Mouse (Mus musculus) cerebellum, adult 9-10 months (tissue): ENCODE results near the gene Epha1.

Source experiments
- DNase-seq: peaks from one replicate; pipeline ENCODE4 v3.0.0; 2022

Gene Epha1

DNA sequence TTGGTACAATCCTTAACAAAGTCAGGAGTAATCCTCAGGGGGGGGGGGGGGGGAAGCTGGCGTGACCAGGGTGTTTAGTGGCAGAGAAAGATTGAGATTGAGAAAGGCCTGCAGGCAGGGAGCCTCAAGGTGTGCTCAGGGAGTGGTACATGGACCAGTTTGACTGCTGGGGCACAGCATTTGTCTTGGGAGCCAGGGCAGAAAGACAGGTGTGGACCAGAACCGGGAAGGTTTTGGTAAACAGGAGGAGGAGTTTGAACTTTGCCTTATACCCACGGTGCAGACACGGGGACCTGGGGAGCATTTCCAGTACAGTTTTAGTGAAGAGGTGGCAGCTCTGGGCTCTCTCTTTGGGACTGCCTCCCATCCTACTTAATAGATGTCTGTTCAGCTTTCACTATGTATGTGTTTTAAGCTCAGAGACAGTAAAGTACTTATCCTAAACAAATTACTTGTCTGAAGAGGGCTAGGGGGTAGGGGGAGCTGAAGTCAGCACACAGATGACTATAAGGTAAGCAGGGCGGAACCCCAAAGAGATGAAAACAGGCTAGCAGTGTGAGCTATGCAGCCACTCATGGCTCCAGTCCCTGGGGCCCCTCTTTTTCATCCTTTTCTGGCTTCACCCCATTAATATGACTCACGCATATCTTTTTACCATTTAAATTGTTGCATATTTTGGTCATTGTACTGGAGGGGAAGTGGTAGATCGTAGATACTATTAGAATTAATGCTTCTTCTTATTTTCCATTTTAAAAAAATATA is 782 bp upstream of the Epha1 start:
- no peak for DNase-seq

DNA sequence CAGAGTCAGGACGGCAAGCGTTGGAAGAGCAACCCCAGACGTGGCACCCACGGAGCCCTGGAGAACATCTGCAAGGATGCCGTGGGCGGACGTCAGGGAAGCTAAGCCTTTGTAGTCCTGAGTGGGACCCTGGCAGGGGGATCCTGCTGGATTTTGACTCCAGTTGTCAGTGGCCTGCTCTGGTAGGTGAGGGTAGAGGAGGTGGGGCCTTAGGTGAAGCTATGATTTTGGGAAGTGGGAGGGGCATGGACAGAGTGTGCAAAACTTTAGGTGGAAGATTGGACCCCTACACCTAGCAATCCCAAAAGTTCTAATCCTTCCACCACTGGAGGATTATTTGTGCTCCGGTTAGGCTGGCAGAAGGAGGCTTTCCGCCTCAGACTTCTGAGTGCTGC is 650 bp downstream of the Epha1 start:
- no peak for DNase-seq

DNA sequence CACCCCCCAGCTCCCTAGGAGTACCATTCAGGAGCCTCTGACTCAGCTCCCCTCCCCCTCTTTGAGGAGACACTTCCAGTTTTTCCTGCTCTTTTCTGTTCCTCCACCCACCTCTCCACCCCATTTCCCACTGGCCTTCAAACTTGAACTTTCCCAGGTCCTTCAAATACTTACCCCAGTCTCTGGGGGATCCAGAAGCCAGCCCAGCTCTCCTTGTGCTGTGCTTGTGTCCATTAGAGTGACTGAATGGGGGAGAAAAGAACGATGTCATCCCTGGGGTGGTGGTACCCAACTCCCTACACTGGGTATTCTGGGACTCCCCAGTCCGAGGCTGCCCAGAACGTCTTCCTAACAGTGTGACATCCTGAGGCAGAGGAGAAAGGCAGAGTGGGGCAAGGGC is 1.1 kb downstream of the Epha1 start:
- no peak for DNase-seq

GRCm38 (mm10) chr6:42370630-42371363 is 2.3 kb downstream of the Epha1 start:
- no peak for DNase-seq

DNA sequence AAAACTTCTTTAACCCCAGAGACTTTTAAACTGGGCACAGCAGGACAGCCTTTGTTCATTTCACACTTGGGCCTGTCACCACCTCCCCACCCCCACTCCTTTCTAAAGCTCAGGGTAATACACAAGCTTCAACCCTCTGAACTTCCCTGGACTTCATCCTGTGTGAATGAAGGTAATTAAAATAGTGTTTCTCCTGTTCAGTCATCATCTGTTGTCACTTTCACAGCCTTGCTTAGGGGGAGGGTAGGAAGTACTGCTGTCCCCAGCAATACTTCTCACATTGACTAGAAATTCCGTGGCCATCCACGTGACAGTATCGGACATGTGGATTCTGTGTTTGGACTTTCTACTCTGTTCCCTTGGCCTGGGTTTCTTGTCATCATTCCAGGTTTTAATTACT is 3.2 kb downstream of the Epha1 start:
- no peak for DNase-seq

GRCm38 (mm10) chr6:42365215-42365614 is 7.9 kb downstream of the Epha1 start:
- DNase-seq = no peak

GRCm38 (mm10) chr6:42364607-42365006 is 8.5 kb downstream of the Epha1 start:
- no peak for DNase-seq

DNA sequence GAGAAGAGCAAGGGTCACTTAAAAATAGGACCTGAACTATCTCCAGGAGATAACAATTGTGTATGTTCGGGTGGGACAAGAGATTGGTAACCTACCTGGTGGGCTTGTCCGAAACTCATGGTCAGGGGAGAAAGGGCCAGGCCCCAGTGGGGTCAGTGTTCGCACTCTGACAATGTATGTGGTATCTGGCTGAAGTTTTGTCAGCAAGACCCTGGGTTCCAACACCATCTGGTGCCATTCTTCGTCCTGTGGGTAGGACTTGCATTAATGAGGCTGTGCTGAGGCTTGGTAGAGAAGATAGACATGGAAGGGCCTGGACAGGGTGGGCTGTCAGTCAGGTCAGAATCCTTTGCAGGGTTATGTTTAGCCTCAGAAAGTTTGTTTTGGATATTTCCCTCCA is 9.0 kb downstream of the Epha1 start:
- DNase-seq = no peak

- no peak for DNase-seq
These were observed 10.1 kb downstream of the Epha1 start for GRCm38 (mm10) chr6:42362974-42363373.

DNA sequence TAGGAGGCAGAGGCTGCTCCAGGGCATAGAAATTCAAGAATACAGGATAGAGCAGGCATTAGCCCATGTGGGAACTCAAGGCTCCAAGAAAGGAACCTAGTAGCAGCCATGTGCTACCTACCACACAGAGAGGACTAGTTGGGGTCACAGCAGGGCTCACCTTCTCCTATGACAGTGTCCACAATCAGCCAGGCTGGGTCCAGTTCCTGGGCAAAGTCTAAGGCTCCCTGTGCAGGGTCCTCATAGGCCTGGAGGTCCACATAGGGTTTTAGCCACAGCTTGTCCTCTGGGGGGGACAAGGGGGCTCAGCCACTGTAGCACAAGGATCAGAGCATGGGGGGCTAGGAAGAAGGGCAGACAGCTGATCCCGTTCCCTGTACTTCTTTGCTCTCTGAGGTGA is 10.6 kb downstream of the Epha1 start:
- no peak for DNase-seq

DNA sequence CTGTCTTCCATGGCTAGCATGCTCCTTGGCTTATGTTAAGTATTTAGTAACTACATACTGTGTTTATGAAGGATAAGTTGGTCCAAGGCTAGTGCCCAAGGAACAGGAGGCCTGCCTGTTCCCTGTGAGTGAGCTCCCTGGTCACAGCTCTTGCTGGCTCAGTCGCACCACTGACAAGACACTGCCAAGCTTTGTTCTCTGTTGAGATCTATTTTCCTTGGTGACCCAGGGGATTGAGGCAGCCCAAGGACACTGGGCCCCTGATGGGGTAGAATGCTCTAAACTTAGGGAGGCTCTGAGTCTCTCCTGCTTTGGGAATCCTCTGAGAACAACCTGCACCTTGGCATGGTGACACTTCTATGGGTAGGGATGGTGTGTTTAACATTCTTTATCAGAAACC is 11.0 kb downstream of the Epha1 start:
- DNase-seq = no peak

DNA sequence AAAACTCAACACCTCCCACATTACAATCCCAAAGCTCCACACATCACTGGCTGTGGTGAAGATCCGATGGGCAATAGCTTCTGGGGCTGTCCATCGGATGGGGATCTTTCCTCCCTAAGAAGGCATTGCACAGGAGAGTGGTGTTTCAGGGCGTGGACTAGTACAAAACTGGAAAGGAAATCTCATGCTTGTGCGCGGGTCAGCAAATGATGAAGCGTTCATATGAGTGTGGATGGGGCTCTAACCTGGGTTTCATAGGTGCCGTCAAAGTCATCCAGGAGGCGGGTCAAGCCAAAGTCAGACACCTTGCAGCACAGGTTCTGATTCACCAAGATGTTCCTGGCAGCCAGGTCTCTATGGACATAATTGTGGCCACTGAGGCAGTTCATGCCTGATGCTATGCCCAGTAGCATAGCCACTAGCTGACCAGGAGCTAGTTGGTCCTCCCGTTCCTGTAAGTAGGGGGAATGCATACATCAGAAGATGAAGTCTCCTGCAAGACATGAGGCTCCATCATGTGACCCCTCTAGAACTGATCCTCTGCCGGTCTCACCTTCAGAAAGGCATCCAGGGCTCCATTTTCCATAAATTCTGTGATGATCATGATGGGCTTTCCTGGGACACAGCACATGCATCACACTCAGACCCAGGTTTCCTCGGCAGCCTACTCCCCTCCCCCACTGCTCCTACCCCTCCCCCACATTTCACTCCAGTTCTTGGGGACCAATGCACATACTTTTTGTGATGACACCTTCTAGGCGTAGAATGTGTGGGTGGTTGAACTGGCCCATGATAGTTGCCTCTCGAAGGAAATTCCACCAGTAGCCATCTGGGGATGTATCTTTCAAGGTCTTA is 11.8 kb downstream of the Epha1 start:
- DNase-seq = no peak

DNA sequence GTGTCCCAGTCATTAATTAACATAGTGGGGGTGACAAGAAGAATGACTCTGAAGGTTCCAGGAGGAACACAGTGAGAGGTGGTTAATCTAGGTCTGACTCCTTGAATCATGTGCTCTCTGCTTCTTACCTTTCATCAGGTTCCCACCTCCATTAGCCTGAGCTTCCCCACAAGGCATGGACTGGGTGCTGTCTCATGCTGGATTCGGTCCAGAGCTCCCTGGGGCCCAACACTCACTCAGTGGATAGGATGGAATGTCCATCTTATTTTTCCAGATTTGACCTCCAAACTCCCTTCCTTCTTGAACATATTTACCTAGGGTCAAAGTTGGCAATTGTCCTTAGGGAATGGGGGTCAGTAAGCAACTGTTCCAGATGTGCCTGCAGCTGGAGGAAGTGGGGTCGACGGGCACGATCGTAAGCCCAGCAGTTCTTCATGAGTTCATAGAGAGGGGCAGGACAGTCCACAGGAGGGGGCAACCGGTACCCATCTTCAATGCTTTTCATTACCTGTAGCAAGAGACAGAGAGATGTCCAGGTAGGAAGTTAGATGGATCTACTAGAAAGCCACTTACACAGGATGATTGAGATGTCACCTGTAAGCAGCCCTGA is 12.7 kb downstream of the Epha1 start:
- DNase-seq = no peak

DNA sequence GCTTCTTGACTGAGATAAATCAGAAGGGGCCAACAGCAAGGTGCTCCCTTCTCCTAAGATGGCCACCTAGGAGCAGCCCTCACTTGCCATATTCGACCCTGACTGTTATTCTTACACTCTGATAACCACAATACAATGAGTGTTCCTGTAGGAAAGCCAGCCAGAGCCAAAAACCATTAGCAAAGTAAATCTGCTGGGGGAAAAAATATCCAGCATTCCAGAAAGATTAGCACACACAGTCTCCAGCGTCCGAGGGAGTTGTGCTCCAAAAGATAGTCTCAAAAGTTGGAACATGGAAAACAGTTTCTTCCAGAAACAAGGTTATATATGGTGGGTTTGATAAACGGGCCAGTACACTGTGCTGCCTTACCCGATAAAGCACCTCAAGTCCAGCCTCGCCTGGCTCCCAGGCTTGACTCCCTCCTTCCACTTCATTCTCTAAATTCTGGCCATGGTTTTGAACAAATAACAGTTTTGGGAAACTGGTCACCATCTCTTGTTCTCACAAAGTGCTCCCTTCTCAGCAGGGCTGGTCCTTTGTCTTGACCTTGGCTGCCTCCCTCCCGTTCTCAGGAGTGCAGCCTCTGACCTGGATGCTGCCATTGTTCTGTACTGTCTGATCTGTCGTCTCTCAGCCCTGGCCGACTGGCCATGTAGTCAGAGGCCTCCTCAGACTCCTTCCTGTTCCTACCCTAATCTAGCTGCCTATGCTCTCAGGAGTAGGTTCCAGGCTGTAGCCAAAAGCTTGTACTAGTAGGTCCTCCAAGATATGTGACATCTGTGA is 13.5 kb downstream of the Epha1 start:
- no peak for DNase-seq

DNA sequence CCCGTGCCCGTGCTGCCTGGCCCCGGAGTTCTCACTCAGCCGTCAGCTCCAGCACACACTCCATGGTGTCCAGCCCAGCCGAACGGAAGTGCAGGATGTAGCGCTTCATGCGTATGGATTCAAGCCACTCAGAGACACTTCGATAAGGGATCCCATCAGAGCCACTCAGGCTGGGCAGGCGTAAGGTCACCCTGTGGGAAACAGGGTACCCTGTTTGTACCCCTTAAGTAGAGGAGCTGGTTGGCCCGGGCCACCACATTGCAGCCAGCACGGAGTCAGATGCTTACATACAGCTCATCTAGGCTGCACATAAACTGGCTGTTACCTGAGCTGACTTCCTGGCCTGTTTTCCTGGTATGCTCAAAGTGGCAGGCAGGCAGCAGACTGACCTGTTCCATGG is 14.2 kb downstream of the Epha1 start:
- DNase-seq = no peak

DNA sequence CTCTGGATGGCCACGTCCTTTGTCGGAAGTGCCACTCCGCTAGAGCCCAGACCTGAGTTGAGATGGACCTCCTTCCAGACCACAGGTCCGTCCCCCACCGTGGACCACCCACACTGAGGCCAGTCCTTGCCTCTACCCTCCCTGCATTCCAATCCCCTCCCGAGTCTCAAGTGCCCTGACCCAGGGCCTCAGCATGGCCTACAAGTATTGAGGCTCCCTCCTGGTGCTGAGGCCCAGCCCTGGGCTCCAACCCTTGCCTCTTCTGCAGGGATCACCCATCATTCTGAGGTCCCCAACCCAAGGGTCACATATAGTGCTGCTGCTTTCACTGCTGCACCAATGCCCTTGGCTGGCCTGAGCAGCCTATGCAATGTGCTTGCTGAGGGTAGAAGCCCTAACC is 15.2 kb downstream of the Epha1 start:
- DNase-seq = no peak

GRCm38 (mm10) chr6:42356913-42357312 is 16.2 kb downstream of the Epha1 start:
- DNase-seq = no peak

DNA sequence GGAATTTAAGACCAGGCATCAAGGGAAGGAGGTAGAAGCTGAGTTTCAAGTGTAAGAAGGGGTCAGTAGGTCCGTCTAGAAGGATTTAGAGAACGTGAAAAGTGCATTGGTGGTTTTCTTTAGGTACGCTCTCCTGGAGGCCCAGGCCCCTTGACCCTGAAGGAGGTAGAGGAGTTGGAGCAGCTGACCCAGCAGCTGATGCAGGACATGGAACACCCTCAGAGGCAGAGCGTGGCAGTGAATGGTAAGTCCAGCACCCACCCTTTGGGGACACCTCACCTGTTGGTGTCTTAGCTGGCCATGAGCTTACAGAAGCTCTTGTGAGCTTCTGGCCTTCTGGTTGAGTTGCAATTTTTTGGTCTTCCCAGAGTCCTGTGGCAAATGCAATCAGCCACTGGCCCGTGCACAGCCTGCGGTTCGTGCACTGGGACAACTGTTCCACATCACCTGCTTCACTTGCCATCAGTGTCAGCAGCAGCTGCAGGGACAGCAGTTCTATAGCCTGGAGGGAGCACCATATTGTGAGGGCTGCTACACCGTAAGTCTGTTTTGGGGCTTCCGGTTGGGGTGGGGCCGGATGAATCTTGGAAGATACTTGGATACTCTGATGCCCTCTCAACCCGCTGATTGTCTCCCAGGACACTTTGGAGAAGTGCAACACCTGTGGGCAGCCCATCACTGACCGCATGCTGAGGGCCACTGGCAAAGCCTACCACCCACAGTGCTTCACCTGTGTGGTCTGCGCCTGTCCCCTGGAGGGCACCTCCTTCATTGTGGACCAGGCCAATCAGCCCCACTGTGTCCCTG is 17.1 kb downstream of the Epha1 start:
- DNase-seq = no peak

DNA sequence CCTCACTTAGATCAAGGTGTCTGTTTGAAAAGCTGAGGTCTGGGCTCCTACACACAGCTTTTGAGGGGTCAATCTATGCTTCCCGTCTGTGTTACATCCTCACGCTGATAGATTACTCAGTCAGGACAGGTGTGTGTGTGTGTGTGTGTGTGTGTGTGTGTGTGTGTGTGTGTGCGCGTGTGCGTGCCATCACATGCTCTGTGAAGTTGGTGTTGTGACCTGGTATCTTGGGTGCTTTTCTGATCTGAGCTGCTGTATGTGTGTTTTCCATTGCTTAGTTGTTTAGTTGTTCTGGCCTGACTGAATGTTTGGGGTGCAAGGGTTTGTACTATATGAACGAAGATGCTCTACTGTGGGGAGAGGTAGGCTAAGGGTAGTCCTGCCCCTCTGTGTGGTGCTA is 17.7 kb downstream of the Epha1 start:
- DNase-seq = no peak

DNA sequence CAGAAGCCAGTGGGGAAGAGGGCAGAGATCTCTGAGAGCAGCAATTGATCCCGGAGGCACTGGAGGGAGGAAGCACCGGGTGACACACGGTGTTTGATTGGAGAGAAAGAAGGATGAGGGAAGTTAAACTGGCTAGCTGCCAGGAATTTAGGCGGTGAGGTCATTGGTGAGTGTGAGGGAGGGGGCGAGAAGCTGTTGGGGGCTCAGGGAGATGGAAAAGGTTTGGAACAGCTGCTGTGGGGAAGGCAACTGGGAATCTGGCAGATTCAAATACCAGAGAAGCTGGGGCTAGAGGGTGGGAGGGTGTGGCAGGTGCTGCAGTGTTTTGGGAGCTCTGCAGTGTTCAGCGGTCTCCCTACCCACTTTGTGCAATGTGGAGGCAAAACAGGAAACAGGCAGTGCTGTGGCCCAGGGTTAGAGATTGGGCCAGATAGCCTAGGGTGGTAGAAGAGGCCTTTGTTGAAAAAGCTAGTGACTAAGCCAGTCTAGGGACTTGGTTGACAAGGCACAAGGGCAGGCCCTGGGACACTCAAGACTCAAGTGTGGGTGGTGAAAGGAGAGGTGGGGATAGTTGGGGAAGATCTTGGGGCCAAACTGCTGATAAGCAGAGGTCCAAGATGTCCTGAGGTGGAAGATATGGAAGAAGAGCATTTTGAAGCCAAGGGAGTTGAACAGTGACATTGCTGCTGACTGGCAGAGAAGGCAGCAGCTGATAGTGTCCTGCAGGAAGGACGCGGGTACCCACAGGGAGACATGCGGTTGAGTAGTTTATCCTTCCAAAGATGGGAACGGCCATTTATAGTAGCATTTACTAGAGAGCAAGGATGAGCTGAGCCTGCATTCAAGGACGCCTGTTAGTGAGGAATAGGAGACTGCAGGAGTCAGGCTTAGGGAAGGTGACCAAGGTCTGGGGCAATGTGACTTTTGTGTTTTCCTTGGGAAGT is 18.7 kb downstream of the Epha1 start:
- no peak for DNase-seq
